Mouse (Mus musculus): ENCODE measurements around the gene Timmdc1.
"Not testable (repeated sequence)": the region's sequence is repeated elsewhere in the genome, so short reads cannot be mapped to it uniquely, and the experiment has no call there.

Gene Timmdc1

GRCm38 (mm10) chr16:38496604-38497140 lies 25.8 kb downstream of the Timmdc1 start:
- DNase-seq (ENCODE audit: low read depth, low spot score) = peak; percentile 30

GRCm38 (mm10) chr16:38493890-38494289 lies 28.6 kb downstream of the Timmdc1 start:
- DNase-seq (ENCODE audit: low read depth, low spot score) = no peak

GRCm38 (mm10) chr16:38492551-38492950 lies 29.9 kb downstream of the Timmdc1 start:
- DNase-seq (ENCODE audit: low read depth, low spot score) = no peak

GRCm38 (mm10) chr16:38483582-38484309 lies 38.7 kb downstream of the Timmdc1 start:
- peak; percentile 21 for DNase-seq (ENCODE audit: low read depth, low spot score)

GRCm38 (mm10) chr16:38482780-38483562 lies 39.5 kb downstream of the Timmdc1 start:
- peak; percentile 65 for DNase-seq (ENCODE audit: low read depth, low spot score)

GRCm38 (mm10) chr16:38481327-38481726 lies 41.1 kb downstream of the Timmdc1 start:
- no peak for DNase-seq (ENCODE audit: low read depth, low spot score)

- DNase-seq (ENCODE audit: low read depth, low spot score) = no peak
Observed at GRCm38 (mm10) chr16:38478296-38478695, 44.2 kb downstream of the Timmdc1 start.

- not testable (repeated sequence) for DNase-seq (ENCODE audit: low read depth, low spot score)
Observed at GRCm38 (mm10) chr16:38477241-38477608, 45.2 kb downstream of the Timmdc1 start.

GRCm38 (mm10) chr16:38476312-38477240 lies 45.9 kb downstream of the Timmdc1 start:
- peak; percentile 67 for DNase-seq (ENCODE audit: low read depth, low spot score)

- peak; percentile 47 for DNase-seq (ENCODE audit: low read depth, low spot score)
Observed at GRCm38 (mm10) chr16:38475681-38476311, 46.7 kb downstream of the Timmdc1 start.

GRCm38 (mm10) chr16:38474677-38475286 lies 47.7 kb downstream of the Timmdc1 start:
- no peak for DNase-seq (ENCODE audit: low read depth, low spot score)

- no peak for DNase-seq (ENCODE audit: low read depth, low spot score)
Observed at GRCm38 (mm10) chr16:38473661-38474060, 48.8 kb downstream of the Timmdc1 start.

GRCm38 (mm10) chr16:38472507-38472873 lies 50.0 kb downstream of the Timmdc1 start:
- DNase-seq (ENCODE audit: low read depth, low spot score) = no peak

- peak; percentile 96 for DNase-seq (ENCODE audit: low read depth, low spot score)
Observed at GRCm38 (mm10) chr16:38471697-38472506, 50.6 kb downstream of the Timmdc1 start.

GRCm38 (mm10) chr16:38469437-38469836 lies 53.0 kb downstream of the Timmdc1 start:
- no peak for DNase-seq (ENCODE audit: low read depth, low spot score)

- DNase-seq (ENCODE audit: low read depth, low spot score) = peak; percentile 44
Observed at GRCm38 (mm10) chr16:38468706-38469018, 53.8 kb downstream of the Timmdc1 start.

- no peak for DNase-seq (ENCODE audit: low read depth, low spot score)
Observed at GRCm38 (mm10) chr16:38467917-38468705, 54.4 kb downstream of the Timmdc1 start.

- DNase-seq (ENCODE audit: low read depth, low spot score) = no peak
Observed at GRCm38 (mm10) chr16:38467091-38467916, 55.2 kb downstream of the Timmdc1 start.
